Mouse (Mus musculus) small intestine, adult 2 months (tissue): ENCODE measurements at regions not wholly inside any gene's neighbourhood (a gene's known extent, or its start where the extent isn't known, plus 50 kb on each side); places are given as distances from the start of the nearest gene placed in this dataset.

Source experiments
- H3K27ac ChIP-seq: fragments of 200-500 bp; 2 replicates; pipeline ENCODE4 v1.5.1; 2012; ENCODE audit warnings: low read depth, low read length, control low read depth, inconsistent platforms; ENCODE audit not compliant: insufficient read depth
- H3K27me3 ChIP-seq: fragments of 200-500 bp; 2 replicates; pipeline ENCODE4 v1.6.1; 2012; ENCODE audit warnings: mild to moderate bottlenecking, moderate library complexity, low read length, inconsistent platforms; ENCODE audit not compliant: control insufficient read depth, insufficient read depth
- H3K36me3 ChIP-seq: fragments of 200-500 bp; 2 replicates; pipeline ENCODE4 v1.6.1; 2012; ENCODE audit warnings: mild to moderate bottlenecking, low read length, control low read depth, inconsistent platforms; ENCODE audit not compliant: control insufficient read depth, insufficient read depth
- H3K4me1 ChIP-seq: fragments of 200-500 bp; 2 replicates; pipeline ENCODE4 v1.6.1; 2012; ENCODE audit warnings: low read length, inconsistent platforms, mixed read lengths; ENCODE audit not compliant: control insufficient read depth, insufficient read depth, insufficient read length
- H3K4me3 ChIP-seq: fragments of 200-500 bp; 2 replicates; pipeline ENCODE4 v1.5.1; 2012; ENCODE audit warnings: low read depth, mild to moderate bottlenecking, control low read depth, inconsistent platforms, low read length, moderate library complexity
- CTCF ChIP-seq: fragments of 200-500 bp; IDR thresholded peaks from 2 replicates; pipeline ENCODE4 v1.5.1; 2012; ENCODE audit warnings: low read depth, mild to moderate bottlenecking, control low read depth, inconsistent platforms, low read length, moderate library complexity, mixed read lengths; ENCODE audit not compliant: insufficient replicate concordance, insufficient read length; ENCODE audit errors: extremely low read depth
- POLR2A ChIP-seq: fragments of 200-500 bp; IDR thresholded peaks from 2 replicates; pipeline ENCODE4 v1.6.1; 2012; ENCODE audit warnings: low read depth, mild to moderate bottlenecking, control low read depth, inconsistent platforms, low read length, moderate library complexity
- WGBS: fragments of 180-500 bp; shearing (Covaris S2); methylation state at CpG from one replicate; pipeline ENCODE4 v1.1.7; 2018; 5-methylcytosine and 5-hydroxymethylcytosine counted together

- H3K36me3 ChIP-seq, result no peaks in the 10 kb centered on the region
- no peaks in the 10 kb centered on the region for H3K27me3 ChIP-seq
- no peak for TF ChIP-seq CTCF
- no peak for TF ChIP-seq POLR2A
- WGBS, result 67% methylated on average over 8 of the region's 8 CpGs
- no peak overlapping the region for H3K27ac ChIP-seq
- no peak overlapping the region for H3K4me3 ChIP-seq
- H3K4me1 ChIP-seq, result peaks cover 12% of the 10 kb centered on the region; the same call in 1 of the 2 replicates
Observed at GRCm38 (mm10) chr1:43360291-43360690, 84.1 kb upstream of the Nck2 start.

GRCm38 (mm10) chr1:43360741-43361140 lies 83.6 kb upstream of the Nck2 start:
- 73% methylated on average over 4 of the region's 4 CpGs for WGBS
- peak overlapping the region; percentile 47; the same call in 1 of the 2 replicates for H3K27ac ChIP-seq
- H3K4me1 ChIP-seq, result peaks cover 12% of the 10 kb centered on the region; the same call in 1 of the 2 replicates
- TF ChIP-seq POLR2A (no peak), CTCF (no peak)
- H3K4me3 ChIP-seq, result no peak overlapping the region
- no peaks in the 10 kb centered on the region for H3K27me3 ChIP-seq
- no peaks in the 10 kb centered on the region for H3K36me3 ChIP-seq

GRCm38 (mm10) chr1:43361455-43361863 lies 82.9 kb upstream of the Nck2 start:
- WGBS, result 47% methylated on average over 3 of the region's 3 CpGs
- no peak overlapping the region for H3K4me3 ChIP-seq
- H3K4me1 ChIP-seq, result peaks cover 12% of the 10 kb centered on the region; the same call in 1 of the 2 replicates
- H3K36me3 ChIP-seq, result no peaks in the 10 kb centered on the region
- no peaks in the 10 kb centered on the region for H3K27me3 ChIP-seq
- no peak overlapping the region for H3K27ac ChIP-seq
- TF ChIP-seq POLR2A (no peak), CTCF (no peak)

- H3K4me3 ChIP-seq, result no peak overlapping the region
- H3K4me1 ChIP-seq, result peaks cover 12% of the 10 kb centered on the region; the same call in 1 of the 2 replicates
- H3K27me3 ChIP-seq, result no peaks in the 10 kb centered on the region
- 57% methylated on average over 5 of the region's 5 CpGs for WGBS
- no peak for TF ChIP-seq POLR2A
- TF ChIP-seq CTCF, result no peak
- H3K27ac ChIP-seq, result no peak overlapping the region
- H3K36me3 ChIP-seq, result no peaks in the 10 kb centered on the region
Observed at GRCm38 (mm10) chr1:43362136-43362535, 82.2 kb upstream of the Nck2 start.

GRCm38 (mm10) chr1:43363178-43363577 lies 81.2 kb upstream of the Nck2 start:
- no peak overlapping the region for H3K27ac ChIP-seq
- no peaks in the 10 kb centered on the region for H3K27me3 ChIP-seq
- 84% methylated on average over 4 of the region's 4 CpGs for WGBS
- H3K4me3 ChIP-seq, result no peak overlapping the region
- H3K36me3 ChIP-seq, result no peaks in the 10 kb centered on the region
- H3K4me1 ChIP-seq, result peaks cover 12% of the 10 kb centered on the region; the same call in 1 of the 2 replicates
- TF ChIP-seq CTCF (no peak), POLR2A (no peak)

- H3K36me3 ChIP-seq, result no peaks in the 10 kb centered on the region
- H3K4me3 ChIP-seq, result no peak overlapping the region
- WGBS, result 76% methylated on average over 2 of the region's 2 CpGs
- H3K27ac ChIP-seq, result no peak overlapping the region
- TF ChIP-seq POLR2A (no peak), CTCF (no peak)
- no peaks in the 10 kb centered on the region for H3K4me1 ChIP-seq
- H3K27me3 ChIP-seq, result no peaks in the 10 kb centered on the region
Observed at GRCm38 (mm10) chr1:43366433-43366832, 77.9 kb upstream of the Nck2 start.

- Histone ChIP-seq H3K27me3 (no peaks in the 10 kb centered on the region), H3K4me3 (no peak overlapping the region), H3K36me3 (no peaks in the 10 kb centered on the region), H3K4me1 (no peaks in the 10 kb centered on the region), H3K27ac (no peak overlapping the region)
- TF ChIP-seq POLR2A (no peak), CTCF (no peak)
- 63% methylated on average over 5 of the region's 5 CpGs for WGBS
Observed at GRCm38 (mm10) chr1:43367151-43367895, 77.1 kb upstream of the Nck2 start.

GRCm38 (mm10) chr1:43371863-43372262 lies 72.5 kb upstream of the Nck2 start:
- H3K4me3 ChIP-seq, result no peak overlapping the region
- WGBS, result 91% methylated on average over 1 of the region's 1 CpGs
- no peaks in the 10 kb centered on the region for H3K27me3 ChIP-seq
- no peak overlapping the region for H3K27ac ChIP-seq
- H3K4me1 ChIP-seq, result no peaks in the 10 kb centered on the region
- no peak for TF ChIP-seq CTCF
- TF ChIP-seq POLR2A, result no peak
- no peaks in the 10 kb centered on the region for H3K36me3 ChIP-seq
